Mouse (Mus musculus): ENCODE data around the gene Gm14085.

DNA sequence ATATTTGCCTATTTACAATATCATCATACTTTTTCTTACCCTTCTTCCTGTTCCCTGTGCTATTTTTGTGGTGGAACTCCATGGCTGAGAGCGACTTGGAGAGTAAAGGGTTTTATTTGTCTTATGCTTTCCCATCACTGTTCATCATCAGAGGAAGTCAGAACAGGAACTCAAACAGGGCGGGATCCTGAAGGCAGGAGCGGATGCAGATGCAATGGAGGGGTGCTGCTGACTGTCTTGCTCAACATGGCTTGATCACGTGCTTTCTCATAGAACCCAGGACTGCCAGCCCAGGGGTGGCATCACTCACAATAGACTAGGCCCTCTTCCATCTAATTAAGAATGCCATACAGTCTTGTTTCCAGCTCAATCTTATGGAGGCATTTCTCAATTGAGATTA is 34.4 kb upstream of the Gm14085 start:
- TF ChIP-seq CTCF (IDR thresholded peaks at IDR 0.05; ENCODE audit: insufficient read depth, low read length) (no peak), POLR2A (IDR thresholded peaks at IDR 0.05; ENCODE audit: borderline replicate concordance, extremely low read depth, low read depth, low read length) (no peak)

All from lung, adult 2 months (tissue).